Mouse (Mus musculus) C2C12 (cell line): ENCODE data around the gene Gm10912. TPM values are rescaled to one million over a fixed set of nuclear protein-coding genes. Genes with fewer than 3 reads are reported as not detected.

Experiments
- H3K27me3 ChIP-seq: one replicate; pipeline ENCODE4 v1.6.1; 2011; ENCODE audit not compliant: control insufficient read depth, insufficient read depth, insufficient read length
- H3K36me3 ChIP-seq: one replicate; pipeline ENCODE4 v1.6.1; 2011; ENCODE audit not compliant: control insufficient read depth, insufficient read depth
- H3K4me3 ChIP-seq: one replicate; pipeline ENCODE4 v1.5.1; 2011; ENCODE audit warnings: mild to moderate bottlenecking, control low read depth; ENCODE audit not compliant: poor library complexity, insufficient read depth, severe bottlenecking
- H3K79me2 ChIP-seq: one replicate; pipeline ENCODE4 v1.6.1; 2011; ENCODE audit not compliant: control insufficient read depth, insufficient read depth
- H3K79me3 ChIP-seq: one replicate; pipeline ENCODE4 v1.6.1; 2011; ENCODE audit warnings: low read depth, control low read depth
- H3ac ChIP-seq: one replicate; pipeline ENCODE3; 2011; ENCODE audit warnings: low read depth; ENCODE audit not compliant: control insufficient read depth, insufficient read length
- CEBPB ChIP-seq: IDR thresholded peaks from one replicate; pipeline ENCODE4 v1.6.1; 2011; ENCODE audit warnings: low read depth, mild to moderate bottlenecking, control low read depth, moderate library complexity
- CTCF ChIP-seq: IDR thresholded peaks from one replicate; pipeline ENCODE4 v1.5.1; 2011; ENCODE audit not compliant: control insufficient read depth, insufficient read depth, insufficient read length
- FOSL1 ChIP-seq: IDR thresholded peaks from one replicate; pipeline ENCODE4 v1.8.0; 2011; ENCODE audit warnings: mild to moderate bottlenecking, low read length; ENCODE audit not compliant: poor library complexity, insufficient read depth, severe bottlenecking
- MAX ChIP-seq: IDR thresholded peaks from one replicate; pipeline ENCODE4 v1.6.1; 2011; ENCODE audit warnings: mild to moderate bottlenecking, control low read depth
- MYOD1 ChIP-seq: IDR thresholded peaks from one replicate; pipeline ENCODE4 v1.6.1; 2011; ENCODE audit warnings: low read depth; ENCODE audit not compliant: control insufficient read depth, insufficient read length
- MYOG ChIP-seq: IDR thresholded peaks from one replicate; pipeline ENCODE4 v1.6.1; 2011; ENCODE audit not compliant: control insufficient read depth, insufficient read length; ENCODE audit errors: extremely low read depth
- USF1 ChIP-seq: IDR thresholded peaks from one replicate; pipeline ENCODE4 v1.6.1; 2011; ENCODE audit warnings: low read depth, mild to moderate bottlenecking, control low read depth, moderate library complexity
- polyA plus RNA-seq: library from polyadenylated mRNA; unstranded; fragments of >200 nt; fragmentation: generic; extraction: Trizol; gene quantifications from one replicate; pipeline ENCODE4 v1.2.1, GENCODE M21; 2012; ENCODE audit warnings: missing spikeins

Gene Gm10912
- polyA plus RNA-seq, 1 experiment, result not detected

- H3K27me3 ChIP-seq, result no peaks in the 10 kb centered on the region
- H3K36me3 ChIP-seq, result peaks cover 26% of the 10 kb centered on the region
- peaks cover 9% of the 10 kb centered on the region for H3K79me3 ChIP-seq
- no peak for TF ChIP-seq USF1
- no peak for TF ChIP-seq MAX
- TF ChIP-seq MYOD1, result no peak
- TF ChIP-seq FOSL1, result no peak
- TF ChIP-seq CTCF, result no peak
- no peak for TF ChIP-seq CEBPB
- TF ChIP-seq MYOG, result no peak
- H3ac ChIP-seq, result no peak overlapping the region
- H3K4me3 ChIP-seq, result no peak overlapping the region
- H3K79me2 ChIP-seq, result peaks cover 31% of the 10 kb centered on the region
Observed at GRCm38 (mm10) chr2:104030381-104030780, 35.2 kb upstream of the Gm10912 start.

GRCm38 (mm10) chr2:104032056-104032455, 33.6 kb upstream of the Gm10912 start:
- H3K36me3 ChIP-seq, result peaks cover 37% of the 10 kb centered on the region
- no peaks in the 10 kb centered on the region for H3K27me3 ChIP-seq
- no peak for TF ChIP-seq MYOD1
- no peak for TF ChIP-seq USF1
- TF ChIP-seq MYOG, result no peak
- no peak for TF ChIP-seq MAX
- H3K4me3 ChIP-seq, result no peak overlapping the region
- H3K79me3 ChIP-seq, result peaks cover 9% of the 10 kb centered on the region
- H3ac ChIP-seq, result no peak overlapping the region
- peaks cover 31% of the 10 kb centered on the region for H3K79me2 ChIP-seq

DNA sequence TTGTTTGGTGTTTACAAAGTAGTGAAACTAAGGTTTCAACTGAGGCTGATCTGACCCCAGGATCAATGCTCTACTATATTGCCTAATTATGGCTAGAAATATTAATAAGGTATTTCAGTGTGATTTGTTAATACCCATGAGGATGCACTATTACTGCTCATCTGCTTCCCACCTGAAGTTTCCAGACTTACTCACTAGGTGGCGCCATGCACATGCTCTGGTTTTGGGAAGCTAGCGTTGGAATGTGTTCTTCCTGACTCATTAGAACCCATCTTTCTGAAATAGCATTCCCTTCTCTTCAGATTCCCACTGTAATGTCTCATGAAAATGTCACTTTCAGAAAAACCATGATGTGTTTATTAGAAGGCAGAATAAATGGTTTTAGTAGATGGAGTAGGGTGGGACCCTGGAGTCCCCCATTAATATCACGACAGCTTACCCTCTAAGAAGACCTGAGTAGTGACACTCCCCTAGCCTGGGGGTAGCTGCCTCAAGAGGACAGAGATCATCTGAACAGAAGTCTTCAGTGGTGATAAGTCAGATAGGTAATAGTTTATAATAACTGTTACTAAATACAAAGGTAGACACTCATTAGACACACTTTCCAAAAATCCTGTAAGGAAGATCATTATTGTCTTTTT, 30.7 kb upstream of the Gm10912 start:
- TF ChIP-seq CTCF (peak; percentile 66), MAX (no peak), USF1 (no peak), MYOG (no peak)
- Histone ChIP-seq H3K79me2 (peaks cover 8% of the 10 kb centered on the region), H3K36me3 (peaks cover 45% of the 10 kb centered on the region)

DNA sequence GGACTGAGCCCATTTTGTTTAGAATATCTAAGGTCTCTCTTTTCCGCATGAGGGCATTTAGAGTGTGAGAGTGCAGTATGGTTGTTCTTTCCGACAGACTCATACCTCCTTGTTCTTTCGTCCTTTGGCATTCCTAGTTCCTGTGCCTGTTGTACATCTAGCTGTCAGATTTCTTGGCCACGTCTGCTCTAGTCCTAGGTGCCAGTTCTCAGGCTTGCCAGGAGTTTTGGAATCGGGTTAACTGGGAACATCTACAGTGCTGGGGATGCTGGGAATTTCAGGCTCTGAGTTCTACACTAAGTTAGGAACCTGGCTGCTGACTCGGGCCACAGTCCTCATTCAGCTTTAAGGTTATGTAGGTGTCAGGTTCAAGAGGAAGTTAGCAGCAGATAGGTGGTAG, 30.0 kb upstream of the Gm10912 start:
- no peaks in the 10 kb centered on the region for H3K27me3 ChIP-seq
- peaks cover under 1% of the 10 kb centered on the region for H3K79me3 ChIP-seq
- no peak overlapping the region for H3K4me3 ChIP-seq
- H3K36me3 ChIP-seq, result peaks cover 48% of the 10 kb centered on the region
- peaks cover 2% of the 10 kb centered on the region for H3K79me2 ChIP-seq
- no peak overlapping the region for H3ac ChIP-seq
- no peak for TF ChIP-seq FOSL1

More for the DNA sequence above, 30.7 kb upstream of the Gm10912 start:
- no peak overlapping the region for H3ac ChIP-seq
- H3K27me3 ChIP-seq, result no peaks in the 10 kb centered on the region
- H3K4me3 ChIP-seq, result no peak overlapping the region
- peaks cover 3% of the 10 kb centered on the region for H3K79me3 ChIP-seq

DNA sequence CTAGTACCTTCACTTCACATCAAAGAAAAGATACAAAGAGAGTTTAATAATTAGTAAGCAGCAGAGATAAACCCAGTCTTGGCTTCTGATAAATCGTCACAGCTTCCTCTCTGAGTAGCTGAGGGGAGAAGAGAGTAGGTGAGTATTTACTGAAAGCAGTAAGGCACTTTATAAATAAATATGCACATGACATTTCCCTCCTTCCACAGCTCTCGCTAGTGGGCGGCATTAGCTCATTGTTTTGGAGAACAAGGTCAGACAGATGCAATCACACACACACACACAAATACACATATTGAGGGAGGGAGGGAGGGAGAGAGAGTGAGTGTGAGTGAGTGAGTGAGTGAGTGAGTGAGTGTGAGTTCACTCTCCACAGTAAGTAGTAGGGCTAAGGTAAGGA, 29.3 kb upstream of the Gm10912 start:
- TF ChIP-seq MAX (no peak), CEBPB (no peak), CTCF (no peak), MYOD1 (no peak), FOSL1 (no peak), MYOG (no peak), USF1 (no peak)
- Histone ChIP-seq H3K4me3 (no peak overlapping the region), H3K27me3 (no peaks in the 10 kb centered on the region), H3K79me3 (no peaks in the 10 kb centered on the region), H3K36me3 (peaks cover 46% of the 10 kb centered on the region), H3K79me2 (no peaks in the 10 kb centered on the region), H3ac (no peak overlapping the region)

DNA sequence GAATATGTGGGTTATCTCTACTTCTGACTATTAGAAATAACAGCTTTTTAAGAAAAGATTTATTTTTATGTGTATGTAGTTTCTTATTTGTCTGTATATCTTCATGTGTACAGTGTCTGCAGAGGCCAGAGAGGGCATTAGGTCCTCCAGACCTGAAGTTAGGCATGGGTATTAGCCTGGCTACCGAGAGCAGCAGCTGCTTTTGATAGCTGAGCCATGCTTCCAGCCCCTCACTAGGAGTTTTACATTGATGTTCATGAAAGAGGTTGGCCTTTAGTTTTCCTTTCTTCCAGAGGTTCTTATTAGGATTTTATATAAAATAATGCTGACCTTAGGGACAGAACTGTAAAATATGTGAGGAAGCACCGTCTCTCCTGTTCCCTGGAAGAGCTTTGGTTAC, 27.4 kb upstream of the Gm10912 start:
- no peaks in the 10 kb centered on the region for H3K79me2 ChIP-seq
- peaks cover 49% of the 10 kb centered on the region for H3K36me3 ChIP-seq
- no peak overlapping the region for H3ac ChIP-seq
- TF ChIP-seq CEBPB (no peak), MYOG (no peak), MAX (no peak), USF1 (no peak), MYOD1 (no peak), CTCF (no peak), FOSL1 (no peak)
- no peaks in the 10 kb centered on the region for H3K79me3 ChIP-seq
- H3K4me3 ChIP-seq, result no peak overlapping the region
- no peaks in the 10 kb centered on the region for H3K27me3 ChIP-seq
